Mouse (Mus musculus) G1E-ER4 (cell line): Measurements from ENCODE around the gene Dmxl2. TPM values are rescaled to one million over a fixed set of nuclear protein-coding genes. Genes with fewer than 3 reads are reported as not detected.

Source experiments
- GATA1 ChIP-seq: IDR thresholded peaks from one replicate; pipeline ENCODE4 v1.8.0; 2012; ENCODE audit warnings: low read length, inconsistent platforms
- polyA plus RNA-seq: library from polyadenylated mRNA; stranded (reverse); fragments of >175 nt; gene quantifications from 2 replicates; pipeline ENCODE4 v1.2.3, GENCODE M21; 2012

The Dmxl2 gene
- polyA plus RNA-seq = not detected in 2 replicates

GRCm38 (mm10) chr9:54501453-54502110, at the start of gene Dmxl2:
Dmxl2 (minus strand) TSS chr9:54501626.
- TF ChIP-seq GATA1 = no peak

- no peak for TF ChIP-seq GATA1
Observed at GRCm38 (mm10) chr9:54549433-54549832, 48.0 kb upstream of the Dmxl2 start.

GRCm38 (mm10) chr9:54547536-54547935, 46.1 kb upstream of the Dmxl2 start:
- TF ChIP-seq GATA1 = no peak

- TF ChIP-seq GATA1 = no peak
Observed at GRCm38 (mm10) chr9:54544954-54545315, 43.5 kb upstream of the Dmxl2 start.

- TF ChIP-seq GATA1 = no peak
Observed at GRCm38 (mm10) chr9:54544212-54544953, 43.0 kb upstream of the Dmxl2 start.

- TF ChIP-seq GATA1 = no peak
Observed at GRCm38 (mm10) chr9:54540801-54541200, 39.4 kb upstream of the Dmxl2 start.

- no peak for TF ChIP-seq GATA1
Observed at GRCm38 (mm10) chr9:54538684-54539083, 37.3 kb upstream of the Dmxl2 start, which contains the start of gene Sh2d7. Sh2d7 (plus strand) TSS chr9:54538984.

- TF ChIP-seq GATA1 = no peak
Observed at GRCm38 (mm10) chr9:54538244-54538643, 36.8 kb upstream of the Dmxl2 start.

- TF ChIP-seq GATA1 = no peak
Observed at GRCm38 (mm10) chr9:54537480-54537879, 36.1 kb upstream of the Dmxl2 start.

- no peak for TF ChIP-seq GATA1
Observed at GRCm38 (mm10) chr9:54537030-54537429, 35.6 kb upstream of the Dmxl2 start.

- no peak for TF ChIP-seq GATA1
Observed at GRCm38 (mm10) chr9:54536236-54536635, 34.8 kb upstream of the Dmxl2 start.

GRCm38 (mm10) chr9:54533975-54534374, 32.5 kb upstream of the Dmxl2 start:
- no peak for TF ChIP-seq GATA1

- no peak for TF ChIP-seq GATA1
Observed at GRCm38 (mm10) chr9:54532926-54533325, 31.5 kb upstream of the Dmxl2 start.

GRCm38 (mm10) chr9:54531421-54531820, 30.0 kb upstream of the Dmxl2 start:
- TF ChIP-seq GATA1 = no peak

- no peak for TF ChIP-seq GATA1
Observed at GRCm38 (mm10) chr9:54530836-54531235, 29.4 kb upstream of the Dmxl2 start.

- TF ChIP-seq GATA1 = no peak
Observed at GRCm38 (mm10) chr9:54529950-54530349, 28.5 kb upstream of the Dmxl2 start.

GRCm38 (mm10) chr9:54527694-54528093, 26.3 kb upstream of the Dmxl2 start:
- no peak for TF ChIP-seq GATA1

- TF ChIP-seq GATA1 = no peak
Observed at GRCm38 (mm10) chr9:54520286-54520685, 18.9 kb upstream of the Dmxl2 start.
